Mouse (Mus musculus): ENCODE measurements around the gene Olfr1290. TPM values are rescaled to one million over a fixed set of nuclear protein-coding genes. Genes with fewer than 3 reads are reported as not detected.

Olfr1290 gene
- polyA plus RNA-seq (2015; fragmentation: Nextera tagmentation; extraction: Ambion mirVana): not detected in 2 replicates

- Histone ChIP-seq H3K4me3 (ENCODE audit: low read length) (no peak within 1 kb of the TSS), H3K4me1 (replicated peaks; ENCODE audit: control insufficient read depth, insufficient read depth, low read length) (no peaks in the 10 kb centered on the region), H3K9me3 (ENCODE audit: control insufficient read depth, low read length) (no peaks in the 10 kb centered on the region), H3K27me3 (ENCODE audit: control insufficient read depth, insufficient read depth, low read depth, low read length) (no peaks in the 10 kb centered on the region), H3K9ac (ENCODE audit: low read length) (no peak within 1 kb of the TSS), H3K4me2 (ENCODE audit: low read depth, low read length) (no peak within 1 kb of the TSS), H3K27ac (ENCODE audit: low read length) (no peak within 1 kb of the TSS), H3K36me3 (ENCODE audit: control insufficient read depth, insufficient read depth, low read length) (no peaks in the 10 kb centered on the region)
- no peak for ATAC-seq (ENCODE audit: low read depth)
- WGBS: 71% methylated on average over 5 of the region's 5 CpGs
Measured at GRCm38 (mm10) chr2:111493729-111494128, at the start of gene Olfr1290. Gene Olfr1290 (minus strand): TSS chr2:111493829.

- Histone ChIP-seq H3K4me1 (replicated peaks; ENCODE audit: control insufficient read depth, insufficient read depth, low read length) (no peaks in the 10 kb centered on the region), H3K36me3 (ENCODE audit: control insufficient read depth, insufficient read depth, low read length) (no peaks in the 10 kb centered on the region), H3K9me3 (ENCODE audit: control insufficient read depth, low read length) (no peaks in the 10 kb centered on the region), H3K27me3 (ENCODE audit: control insufficient read depth, insufficient read depth, low read depth, low read length) (no peaks in the 10 kb centered on the region), H3K4me3 (ENCODE audit: low read length) (no peak within 1 kb of the TSS), H3K27ac (ENCODE audit: low read length) (no peak within 1 kb of the TSS), H3K9ac (ENCODE audit: low read length) (no peak within 1 kb of the TSS), H3K4me2 (ENCODE audit: low read depth, low read length) (no peak within 1 kb of the TSS)
- ATAC-seq (ENCODE audit: low read depth): no peak
- 20% methylated on average over 1 of the region's 1 CpGs for WGBS
Measured at GRCm38 (mm10) chr2:111540191-111540590, 46.6 kb upstream of the Olfr1290 start, which contains the start of gene Olfr1294. Gene Olfr1294 (minus strand): TSS chr2:111540291.

- WGBS: 90% methylated on average over 1 of the region's 1 CpGs
- ATAC-seq (ENCODE audit: low read depth): no peak
- no peaks in the 10 kb centered on the region for H3K36me3 ChIP-seq (ENCODE audit: control insufficient read depth, insufficient read depth, low read length)
- H3K9me3 ChIP-seq (ENCODE audit: control insufficient read depth, low read length): no peaks in the 10 kb centered on the region
- H3K4me1 ChIP-seq (replicated peaks; ENCODE audit: control insufficient read depth, insufficient read depth, low read length): no peaks in the 10 kb centered on the region
- H3K9ac ChIP-seq (ENCODE audit: low read length): no peak within 1 kb of the TSS
- no peak within 1 kb of the TSS for H3K4me2 ChIP-seq (ENCODE audit: low read depth, low read length)
- H3K4me3 ChIP-seq (ENCODE audit: low read length): no peak within 1 kb of the TSS
- H3K27ac ChIP-seq (ENCODE audit: low read length): no peak within 1 kb of the TSS
- H3K27me3 ChIP-seq (ENCODE audit: control insufficient read depth, insufficient read depth, low read depth, low read length): no peaks in the 10 kb centered on the region
Measured at GRCm38 (mm10) chr2:111524903-111525302, 31.3 kb upstream of the Olfr1290 start, which contains the start of gene Olfr1293-ps. Gene Olfr1293-ps (plus strand): TSS chr2:111525203.

- H3K27ac ChIP-seq (ENCODE audit: low read length): no peak overlapping the region
- no peak for ATAC-seq (ENCODE audit: low read depth)
- H3K9ac ChIP-seq (ENCODE audit: low read length): no peak overlapping the region
- no peak overlapping the region for H3K4me3 ChIP-seq (ENCODE audit: low read length)
- no peak overlapping the region for H3K4me2 ChIP-seq (ENCODE audit: low read depth, low read length)
- no peaks in the 10 kb centered on the region for H3K9me3 ChIP-seq (ENCODE audit: control insufficient read depth, low read length)
- H3K27me3 ChIP-seq (ENCODE audit: control insufficient read depth, insufficient read depth, low read depth, low read length): no peaks in the 10 kb centered on the region
- H3K4me1 ChIP-seq (replicated peaks; ENCODE audit: control insufficient read depth, insufficient read depth, low read length): no peaks in the 10 kb centered on the region
- no peaks in the 10 kb centered on the region for H3K36me3 ChIP-seq (ENCODE audit: control insufficient read depth, insufficient read depth, low read length)
- 80% methylated on average over 10 of the region's 10 CpGs for WGBS
Measured at GRCm38 (mm10) chr2:111517451-111517850, 23.8 kb upstream of the Olfr1290 start.

GRCm38 (mm10) chr2:111496880-111497279 is 3.3 kb upstream of the Olfr1290 start, which contains the start of gene Olfr1291-ps1:
Gene Olfr1291-ps1 (plus strand): TSS chr2:111497180.
- no peak for ATAC-seq (ENCODE audit: low read depth)
- Histone ChIP-seq H3K4me3 (ENCODE audit: low read length) (no peak within 1 kb of the TSS), H3K9ac (ENCODE audit: low read length) (no peak within 1 kb of the TSS), H3K36me3 (ENCODE audit: control insufficient read depth, insufficient read depth, low read length) (no peaks in the 10 kb centered on the region), H3K9me3 (ENCODE audit: control insufficient read depth, low read length) (no peaks in the 10 kb centered on the region), H3K27me3 (ENCODE audit: control insufficient read depth, insufficient read depth, low read depth, low read length) (no peaks in the 10 kb centered on the region), H3K4me1 (replicated peaks; ENCODE audit: control insufficient read depth, insufficient read depth, low read length) (no peaks in the 10 kb centered on the region), H3K4me2 (ENCODE audit: low read depth, low read length) (no peak within 1 kb of the TSS), H3K27ac (ENCODE audit: low read length) (no peak within 1 kb of the TSS)
- 90% methylated on average over 3 of the region's 3 CpGs for WGBS

- Histone ChIP-seq H3K27ac (ENCODE audit: low read length) (no peak within 1 kb of the TSS), H3K36me3 (ENCODE audit: control insufficient read depth, insufficient read depth, low read length) (no peaks in the 10 kb centered on the region), H3K27me3 (ENCODE audit: control insufficient read depth, insufficient read depth, low read depth, low read length) (no peaks in the 10 kb centered on the region), H3K9me3 (ENCODE audit: control insufficient read depth, low read length) (no peaks in the 10 kb centered on the region), H3K4me3 (ENCODE audit: low read length) (no peak within 1 kb of the TSS), H3K9ac (ENCODE audit: low read length) (no peak within 1 kb of the TSS), H3K4me2 (ENCODE audit: low read depth, low read length) (no peak within 1 kb of the TSS), H3K4me1 (replicated peaks; ENCODE audit: control insufficient read depth, insufficient read depth, low read length) (no peaks in the 10 kb centered on the region)
- ATAC-seq (ENCODE audit: low read depth): no peak
- 69% methylated on average over 1 of the region's 1 CpGs for WGBS
Measured at GRCm38 (mm10) chr2:111480519-111480918, 13.1 kb downstream of the Olfr1290 start, which contains the start of gene Olfr1289. Gene Olfr1289 (plus strand): TSS chr2:111480819.

- Histone ChIP-seq H3K9ac (ENCODE audit: low read length) (no peak within 1 kb of the TSS), H3K9me3 (ENCODE audit: control insufficient read depth, low read length) (peaks cover 3% of the 10 kb centered on the region; the same call in 1 of the 2 replicates), H3K4me2 (ENCODE audit: low read depth, low read length) (no peak within 1 kb of the TSS), H3K36me3 (ENCODE audit: control insufficient read depth, insufficient read depth, low read length) (no peaks in the 10 kb centered on the region), H3K4me3 (ENCODE audit: low read length) (no peak within 1 kb of the TSS), H3K27ac (ENCODE audit: low read length) (no peak within 1 kb of the TSS), H3K4me1 (replicated peaks; ENCODE audit: control insufficient read depth, insufficient read depth, low read length) (no peaks in the 10 kb centered on the region), H3K27me3 (ENCODE audit: control insufficient read depth, insufficient read depth, low read depth, low read length) (no peaks in the 10 kb centered on the region)
- 80% methylated on average over 1 of the region's 1 CpGs for WGBS
- no peak for ATAC-seq (ENCODE audit: low read depth)
Measured at GRCm38 (mm10) chr2:111473801-111474200, 19.8 kb downstream of the Olfr1290 start, which contains the start of gene Olfr1288. Gene Olfr1288 (plus strand): TSS chr2:111474101.

GRCm38 (mm10) chr2:111448842-111449241 is 44.8 kb downstream of the Olfr1290 start, which contains the start of gene Olfr1287:
Gene Olfr1287 (plus strand): TSS chr2:111449142.
- 61% methylated on average over 1 of the region's 1 CpGs for WGBS
- Histone ChIP-seq H3K4me1 (replicated peaks; ENCODE audit: control insufficient read depth, insufficient read depth, low read length) (no peaks in the 10 kb centered on the region), H3K36me3 (ENCODE audit: control insufficient read depth, insufficient read depth, low read length) (no peaks in the 10 kb centered on the region), H3K27me3 (ENCODE audit: control insufficient read depth, insufficient read depth, low read depth, low read length) (no peaks in the 10 kb centered on the region), H3K9ac (ENCODE audit: low read length) (no peak within 1 kb of the TSS), H3K4me2 (ENCODE audit: low read depth, low read length) (no peak within 1 kb of the TSS), H3K9me3 (ENCODE audit: control insufficient read depth, low read length) (no peaks in the 10 kb centered on the region), H3K4me3 (ENCODE audit: low read length) (no peak within 1 kb of the TSS), H3K27ac (ENCODE audit: low read length) (no peak within 1 kb of the TSS)
- ATAC-seq (ENCODE audit: low read depth): no peak

Measured in lung, embryonic 16.5 days (tissue).